Mouse (Mus musculus) limb, embryonic 10.5 days (tissue): Measurements from ENCODE around the gene Abcc6. TPM values are rescaled to one million over a fixed set of nuclear protein-coding genes. Genes with fewer than 3 reads are reported as not detected.

Experiments
- DNase-seq: peaks from one replicate; pipeline ENCODE4 v3.0.0-alpha.2; 2017; ENCODE audit warnings: low spot score
- H3K27ac ChIP-seq: fragments of 300-500 bp; sonication (generic); 2 replicates; pipeline ENCODE4 v1.5.1; 2016; ENCODE audit warnings: mild to moderate bottlenecking
- H3K27me3 ChIP-seq: fragments of 300-500 bp; sonication (generic); 2 replicates; pipeline ENCODE4 v1.6.1; 2016; ENCODE audit warnings: low read depth, mild to moderate bottlenecking; ENCODE audit not compliant: poor library complexity, severe bottlenecking
- H3K36me3 ChIP-seq: fragments of 300-500 bp; sonication (generic); 2 replicates; pipeline ENCODE4 v1.6.1; 2016; ENCODE audit warnings: mild to moderate bottlenecking, moderate library complexity
- H3K4me1 ChIP-seq: fragments of 300-500 bp; sonication (generic); 2 replicates; pipeline ENCODE4 v1.6.1; 2016
- H3K4me3 ChIP-seq: fragments of 300-500 bp; sonication (generic); 2 replicates; pipeline ENCODE4 v1.5.1; 2016; ENCODE audit warnings: mild to moderate bottlenecking, moderate library complexity
- H3K9me3 ChIP-seq: fragments of 300-500 bp; sonication (generic); replicated peaks from 2 replicates; pipeline ENCODE4 v1.6.1; 2016; ENCODE audit warnings: mild to moderate bottlenecking
- WGBS: fragments of 180-500 bp; shearing (Covaris S2); methylation state at CpG from one replicate; pipeline ENCODE4 v1.1.7; 2016; 5-methylcytosine and 5-hydroxymethylcytosine counted together
- polyA plus RNA-seq: library from polyadenylated mRNA; unstranded; fragments of >200 nt; fragmentation: Nextera tagmentation; extraction: Ambion mirVana; gene quantifications from 2 replicates; pipeline ENCODE4 v1.2.1, GENCODE M21; 2016

Abcc6 gene
- polyA plus RNA-seq, 1 experiment from 2014 or later: 0.20 TPM

DNA sequence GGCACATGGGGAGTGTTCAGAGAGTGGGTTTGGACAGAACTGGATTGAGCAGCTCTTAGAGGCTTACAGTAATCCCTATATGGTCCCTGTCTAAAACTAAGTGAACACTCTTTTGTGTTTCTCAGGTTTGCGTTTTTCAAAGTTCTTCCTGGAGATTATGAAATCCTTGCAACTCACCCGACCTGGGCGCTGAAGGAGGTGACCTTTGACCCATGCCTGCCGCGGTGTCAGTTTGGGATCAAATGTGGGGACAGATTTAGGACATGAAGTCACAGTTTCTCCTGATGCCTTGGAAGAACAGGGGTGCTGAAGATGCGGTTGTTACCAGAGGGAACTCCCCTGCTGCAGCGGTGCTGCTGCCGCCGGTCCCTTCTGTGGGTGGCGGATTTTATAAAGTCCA lies 14.0 kb upstream of the Abcc6 start:
- no peak for DNase-seq
- H3K27me3 ChIP-seq: no peaks in the 10 kb centered on the region
- WGBS: 93% methylated on average over 10 of the region's 10 CpGs
- H3K36me3 ChIP-seq: peaks cover 90% of the 10 kb centered on the region
- no peak overlapping the region for H3K4me3 ChIP-seq
- H3K4me1 ChIP-seq: no peaks in the 10 kb centered on the region
- H3K9me3 ChIP-seq: no peaks in the 10 kb centered on the region
- no peak overlapping the region for H3K27ac ChIP-seq

DNA sequence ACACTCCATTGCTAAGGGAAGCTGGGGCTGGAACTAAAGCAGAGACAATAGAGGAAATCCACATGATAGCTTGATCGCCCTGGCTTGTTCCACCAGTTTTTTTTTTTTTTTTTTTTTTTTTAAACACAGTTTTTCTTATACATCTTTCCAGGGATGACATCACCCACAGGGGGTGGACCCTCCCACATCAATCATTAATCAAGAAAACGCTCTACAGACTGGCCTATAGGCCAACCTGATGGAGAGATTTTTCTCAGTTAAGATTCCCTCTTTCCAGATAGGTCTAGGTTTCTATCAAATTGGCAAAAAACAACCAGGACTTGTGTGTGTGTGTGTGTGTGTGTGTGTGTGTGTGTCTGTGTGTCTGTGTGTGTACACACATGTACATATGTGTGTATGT lies 9.8 kb upstream of the Abcc6 start:
- WGBS: 80% methylated on average over 2 of the region's 2 CpGs

DNA sequence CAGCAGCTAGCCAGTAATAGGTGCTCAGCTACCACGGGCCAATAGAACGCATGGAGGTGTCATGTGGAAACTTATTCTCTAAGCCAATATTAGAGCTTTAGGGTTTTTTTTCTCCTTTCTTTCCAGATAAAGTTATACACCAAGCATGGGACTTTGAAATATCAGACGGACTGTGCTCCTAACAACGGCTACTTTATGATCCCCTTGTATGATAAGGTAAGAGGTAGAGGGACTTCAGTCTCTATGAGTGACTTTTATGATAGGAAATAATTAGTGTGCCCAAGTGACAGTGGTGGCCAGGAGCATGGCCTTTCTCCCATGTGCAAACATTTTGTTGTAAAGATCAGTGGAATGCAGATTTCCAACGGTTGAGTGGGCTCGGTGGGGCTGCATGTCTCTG lies 7.3 kb upstream of the Abcc6 start:
- Histone ChIP-seq H3K4me3 (no peak overlapping the region), H3K36me3 (peaks cover 48% of the 10 kb centered on the region), H3K27me3 (no peaks in the 10 kb centered on the region), H3K9me3 (no peaks in the 10 kb centered on the region), H3K4me1 (peaks cover 15% of the 10 kb centered on the region), H3K27ac (no peak overlapping the region)
- no peak for DNase-seq
- 94% methylated on average over 6 of the region's 6 CpGs for WGBS

More for the DNA sequence above, 9.8 kb upstream of the Abcc6 start:
- Histone ChIP-seq H3K9me3 (no peaks in the 10 kb centered on the region), H3K27ac (no peak overlapping the region), H3K4me3 (no peak overlapping the region), H3K36me3 (peaks cover 73% of the 10 kb centered on the region), H3K4me1 (peaks cover 3% of the 10 kb centered on the region), H3K27me3 (no peaks in the 10 kb centered on the region)
- DNase-seq: no peak

- no peak for DNase-seq
- peaks cover 19% of the 10 kb centered on the region for H3K4me1 ChIP-seq
- H3K36me3 ChIP-seq: peaks cover 29% of the 10 kb centered on the region
- H3K9me3 ChIP-seq: no peaks in the 10 kb centered on the region
- peaks cover 10% of the 10 kb centered on the region; the same call in 1 of the 2 replicates for H3K27me3 ChIP-seq
- H3K27ac ChIP-seq: no peak overlapping the region
- no peak overlapping the region for H3K4me3 ChIP-seq
- WGBS: 82% methylated on average over 2 of the region's 2 CpGs
Measured at GRCm38 (mm10) chr7:46035468-46035867, 5.4 kb upstream of the Abcc6 start.

DNA sequence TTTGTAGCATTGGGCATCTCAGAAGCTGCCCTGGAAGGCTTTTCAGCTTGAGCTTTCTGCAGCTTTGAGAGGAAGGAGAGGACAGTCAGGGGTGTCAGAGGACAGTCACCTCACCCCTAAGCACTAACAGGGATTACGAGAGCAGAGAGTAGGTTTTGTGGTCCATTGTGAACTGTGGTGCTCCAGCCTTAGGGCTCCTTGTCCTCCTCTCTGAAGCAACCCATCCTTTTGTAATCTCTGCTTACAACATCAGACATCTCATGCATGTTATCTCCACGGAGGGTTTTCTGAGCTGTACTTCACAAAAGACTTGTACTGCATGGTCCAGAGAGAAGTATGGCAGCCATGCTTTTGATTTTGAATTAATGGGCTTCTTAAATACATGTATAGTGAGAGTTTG lies 4.9 kb upstream of the Abcc6 start:
- peaks cover 24% of the 10 kb centered on the region for H3K4me1 ChIP-seq
- H3K36me3 ChIP-seq: peaks cover 24% of the 10 kb centered on the region
- peak overlapping the region; percentile 92 for H3K4me3 ChIP-seq
- no peak overlapping the region for H3K27ac ChIP-seq
- H3K27me3 ChIP-seq: peaks cover 10% of the 10 kb centered on the region; the same call in 1 of the 2 replicates
- no peak for DNase-seq
- 82% methylated on average over 2 of the region's 2 CpGs for WGBS
- H3K9me3 ChIP-seq: no peaks in the 10 kb centered on the region

DNA sequence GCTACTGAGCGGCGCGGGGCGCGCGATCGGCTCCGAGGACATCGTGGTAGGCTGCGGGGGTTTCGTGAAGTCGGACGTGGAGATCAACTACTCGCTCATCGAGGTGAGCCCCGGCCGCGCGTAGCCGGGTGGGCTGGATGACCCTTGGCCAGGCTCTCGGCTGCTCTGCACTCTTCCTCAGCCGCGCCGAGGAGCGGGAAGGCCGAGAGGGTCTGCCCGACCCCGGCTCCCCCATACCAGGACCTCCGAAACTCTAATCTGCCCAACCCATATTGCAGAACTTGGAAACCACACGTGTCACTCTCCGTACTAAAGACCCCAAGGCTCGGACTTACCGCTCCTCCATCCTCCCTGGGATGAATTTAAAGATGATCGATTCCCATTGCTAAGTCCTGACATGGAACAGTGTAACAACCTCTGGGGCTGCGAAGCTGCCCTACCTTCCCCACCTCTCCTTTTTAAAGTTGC lies 3.8 kb upstream of the Abcc6 start:
- under 1% methylated on average over 35 of the region's 35 CpGs for WGBS
- no peak for DNase-seq
- H3K27me3 ChIP-seq: peaks cover 10% of the 10 kb centered on the region; the same call in 1 of the 2 replicates
- H3K4me1 ChIP-seq: peaks cover 28% of the 10 kb centered on the region
- peak overlapping the region; percentile 86 for H3K27ac ChIP-seq
- peaks cover 16% of the 10 kb centered on the region for H3K36me3 ChIP-seq
- peak overlapping the region; percentile 92 for H3K4me3 ChIP-seq
- no peaks in the 10 kb centered on the region for H3K9me3 ChIP-seq

GRCm38 (mm10) chr7:46033109-46033869 lies 3.2 kb upstream of the Abcc6 start, which contains the start of gene Nomo1:
Gene Nomo1, plus strand, starts transcription at chr7:46033698.
- peaks cover 28% of the 10 kb centered on the region for H3K4me1 ChIP-seq
- H3K27me3 ChIP-seq: peaks cover 10% of the 10 kb centered on the region; the same call in 1 of the 2 replicates
- H3K36me3 ChIP-seq: peaks cover 10% of the 10 kb centered on the region
- H3K27ac ChIP-seq: peak within 1 kb of the TSS; percentile 86
- peak; percentile 99 for DNase-seq
- H3K4me3 ChIP-seq: peak within 1 kb of the TSS; percentile 92
- H3K9me3 ChIP-seq: no peaks in the 10 kb centered on the region
- 5% methylated on average over 44 of the region's 44 CpGs for WGBS

GRCm38 (mm10) chr7:46031075-46031474 lies 973 bp upstream of the Abcc6 start:
- 70% methylated on average over 2 of the region's 2 CpGs for WGBS
- Histone ChIP-seq H3K36me3 (no peaks in the 10 kb centered on the region), H3K4me1 (peaks cover 28% of the 10 kb centered on the region)

GRCm38 (mm10) chr7:46029299-46030144 lies 580 bp downstream of the Abcc6 start:
- H3K27ac ChIP-seq: peak overlapping the region; percentile 74; the same call in 1 of the 2 replicates
- no peak for DNase-seq
- peak overlapping the region; percentile 21; the same call in 1 of the 2 replicates for H3K4me3 ChIP-seq
- H3K9me3 ChIP-seq: no peaks in the 10 kb centered on the region
- peaks cover 10% of the 10 kb centered on the region; the same call in 1 of the 2 replicates for H3K27me3 ChIP-seq
- 76% methylated on average over 9 of the region's 9 CpGs for WGBS
- no peaks in the 10 kb centered on the region for H3K36me3 ChIP-seq
- H3K4me1 ChIP-seq: peaks cover 22% of the 10 kb centered on the region

More at GRCm38 (mm10) chr7:46031075-46031474, 973 bp upstream of the Abcc6 start:
- Histone ChIP-seq H3K27ac (0 out of 2 replicates have a peak overlapping the region, but pooled peaks have one; percentile 25), H3K27me3 (peaks cover 10% of the 10 kb centered on the region; the same call in 1 of the 2 replicates), H3K9me3 (no peaks in the 10 kb centered on the region), H3K4me3 (no peak overlapping the region)
- no peak for DNase-seq

DNA sequence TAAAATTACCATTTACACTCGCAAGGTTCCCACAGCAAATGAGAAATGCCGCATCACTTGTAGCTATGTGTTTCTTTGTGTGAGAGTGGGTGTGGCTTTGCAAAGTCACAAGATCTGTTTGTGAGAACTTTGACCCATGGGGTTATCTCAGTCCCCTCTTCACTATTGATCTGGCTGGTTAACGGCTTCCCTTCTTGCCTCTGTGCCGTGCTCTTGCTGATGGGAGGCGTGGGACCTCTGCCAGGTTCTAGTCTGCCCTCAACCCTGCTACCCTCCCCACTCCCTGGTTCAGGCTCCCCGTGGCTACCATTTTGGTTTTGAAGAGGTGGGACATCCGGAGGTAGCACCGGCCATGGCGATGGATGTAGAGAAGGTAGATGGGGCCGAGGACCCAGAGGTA lies 1.4 kb downstream of the Abcc6 start:
- Histone ChIP-seq H3K36me3 (no peaks in the 10 kb centered on the region), H3K9me3 (no peaks in the 10 kb centered on the region), H3K27me3 (peaks cover 10% of the 10 kb centered on the region; the same call in 1 of the 2 replicates), H3K4me1 (peaks cover 16% of the 10 kb centered on the region), H3K4me3 (no peak overlapping the region), H3K27ac (no peak overlapping the region)
- no peak for DNase-seq
- 86% methylated on average over 10 of the region's 10 CpGs for WGBS

DNA sequence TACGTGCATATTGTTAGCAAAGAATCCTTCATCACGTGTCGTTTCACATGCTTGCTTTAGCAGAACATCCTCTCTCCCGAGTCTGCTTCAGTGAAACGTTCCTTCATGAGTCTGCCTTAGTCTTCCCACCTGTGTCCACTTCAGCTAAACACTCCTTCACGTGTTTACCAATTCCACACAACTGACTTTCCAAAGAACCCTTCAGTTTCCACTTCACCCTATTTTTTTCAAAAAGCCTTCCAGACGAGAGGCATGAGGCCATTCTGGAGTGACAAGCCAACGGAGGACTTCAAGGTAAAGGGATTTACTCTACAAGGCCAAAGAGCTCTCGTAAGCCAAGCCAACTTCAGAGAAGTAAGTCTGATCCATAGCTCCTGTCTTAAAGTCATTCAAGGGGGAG lies 4.7 kb downstream of the Abcc6 start:
- no peak overlapping the region for H3K27ac ChIP-seq
- H3K36me3 ChIP-seq: no peaks in the 10 kb centered on the region
- H3K4me1 ChIP-seq: peaks cover 19% of the 10 kb centered on the region
- no peak overlapping the region for H3K4me3 ChIP-seq
- WGBS: 84% methylated on average over 9 of the region's 9 CpGs
- H3K9me3 ChIP-seq: no peaks in the 10 kb centered on the region
- no peak for DNase-seq
- no peaks in the 10 kb centered on the region for H3K27me3 ChIP-seq

DNA sequence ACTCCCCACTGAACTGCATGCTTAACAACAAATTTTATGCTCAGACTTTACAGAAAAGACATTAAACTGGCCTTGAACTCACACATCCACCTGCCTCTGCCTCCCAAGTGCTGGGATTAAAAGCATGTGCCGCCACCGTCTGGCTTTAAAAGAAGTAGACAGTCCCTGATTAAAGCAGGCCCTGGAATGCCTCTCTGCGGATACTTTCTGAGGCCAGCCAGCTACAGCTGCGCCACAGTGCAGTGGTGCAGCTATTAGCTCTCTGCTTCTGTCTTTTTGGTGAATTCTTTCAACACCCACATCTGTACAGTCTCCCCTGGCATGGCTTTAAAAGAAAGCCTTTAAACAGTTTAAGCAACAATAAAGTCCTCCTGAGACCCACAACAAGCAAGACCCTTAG lies 8.2 kb downstream of the Abcc6 start:
- Histone ChIP-seq H3K4me3 (no peak overlapping the region), H3K27ac (no peak overlapping the region), H3K36me3 (no peaks in the 10 kb centered on the region), H3K4me1 (peaks cover 10% of the 10 kb centered on the region; the same call in 1 of the 2 replicates), H3K9me3 (no peaks in the 10 kb centered on the region), H3K27me3 (no peaks in the 10 kb centered on the region)
- whole genome bisulfite sequencing: 33% methylated on average over 4 of the region's 4 CpGs
- peak; percentile 55 for DNase-seq
